Mouse (Mus musculus) megakaryocyte, embryonic 14.5 days (primary cell): Measurements from ENCODE around the gene Gm20388. TPM values are rescaled to one million over a fixed set of nuclear protein-coding genes. Genes with fewer than 3 reads are reported as not detected.
A peak's percentile ranks its signal among the peaks of the same experiment; 100 is the strongest.
"Not testable (repeated sequence)": the region's sequence is repeated elsewhere in the genome, so short reads cannot be mapped to it uniquely, and the experiment has no call there.

Experiments
- H3K27me3 ChIP-seq: replicated peaks from 2 replicates; pipeline ENCODE3; 2012; ENCODE audit warnings: inconsistent platforms
- H3K36me3 ChIP-seq: replicated peaks from 2 replicates; pipeline ENCODE3; 2012; ENCODE audit warnings: low read length, inconsistent platforms, mixed read lengths
- H3K4me1 ChIP-seq: 2 replicates; pipeline ENCODE4 v1.6.1; 2012; ENCODE audit warnings: inconsistent platforms
- H3K4me3 ChIP-seq: replicated peaks from 2 replicates; pipeline ENCODE3; 2012; ENCODE audit warnings: moderate library complexity, mild to moderate bottlenecking, inconsistent platforms
- H3K9me3 ChIP-seq: 2 replicates; pipeline ENCODE4 v1.6.1; 2012; ENCODE audit warnings: inconsistent platforms
- FLI1 ChIP-seq: IDR thresholded peaks from 2 replicates; pipeline ENCODE4 v1.6.1; 2012; ENCODE audit warnings: low read length, inconsistent platforms, mixed read lengths
- GATA1 ChIP-seq: IDR thresholded peaks from 3 replicates; pipeline ENCODE4 v1.6.1; 2012; ENCODE audit warnings: mixed read lengths, low read length, inconsistent platforms, borderline replicate concordance
- polyA plus RNA-seq: library from polyadenylated mRNA; stranded (reverse); fragments of >175 nt; gene quantifications from 2 replicates; pipeline ENCODE4 v1.2.3, GENCODE M21; 2012; ENCODE audit warnings: low replicate concordance; ENCODE audit not compliant: insufficient read depth

Gene Gm20388
- polyA plus RNA-seq, 1 experiment = 111 TPM

GRCm38 (mm10) chr8:121665329-121665728 is 1754.7 kb downstream of the Gm20388 start:
- peaks cover 19% of the 10 kb centered on the region for H3K4me1 ChIP-seq
- peaks cover 88% of the 10 kb centered on the region for H3K27me3 ChIP-seq
- H3K9me3 ChIP-seq = no peaks in the 10 kb centered on the region
- H3K36me3 ChIP-seq = no peaks in the 10 kb centered on the region
- TF ChIP-seq GATA1 = no peak
- no peak for TF ChIP-seq FLI1
- H3K4me3 ChIP-seq = peak overlapping the region; percentile 66

GRCm38 (mm10) chr8:121667936-121668500 is 1757.4 kb downstream of the Gm20388 start:
- Histone ChIP-seq H3K27me3 (peaks cover 88% of the 10 kb centered on the region), H3K4me1 (peaks cover 19% of the 10 kb centered on the region)
- not testable (repeated sequence) for H3K36me3 ChIP-seq, H3K9me3 ChIP-seq, H3K4me3 ChIP-seq

DNA sequence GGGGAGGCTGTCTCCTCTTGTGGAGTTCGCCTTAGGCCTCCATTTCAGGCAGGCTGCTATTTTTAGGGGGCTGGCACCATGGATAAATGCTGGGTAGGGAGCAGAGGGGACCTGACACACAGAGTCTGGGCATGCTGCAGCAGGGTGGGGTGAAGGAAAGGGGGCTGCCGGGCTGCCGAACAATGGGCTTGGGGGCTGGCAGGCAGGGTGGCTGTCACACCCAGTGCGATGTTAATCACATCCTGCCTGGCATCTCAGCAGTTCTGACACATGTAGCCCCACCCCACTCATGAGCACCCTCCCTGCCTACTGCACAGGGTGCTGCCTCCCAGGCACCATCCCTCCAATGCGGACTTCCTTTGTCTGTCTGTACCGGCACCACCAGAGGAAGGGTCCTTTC is 1757.9 kb downstream of the Gm20388 start:
- Histone ChIP-seq H3K4me1 (peaks cover 22% of the 10 kb centered on the region), H3K4me3 (no peak overlapping the region), H3K9me3 (no peaks in the 10 kb centered on the region), H3K27me3 (peaks cover 88% of the 10 kb centered on the region), H3K36me3 (no peaks in the 10 kb centered on the region)
- no peak for TF ChIP-seq GATA1
- TF ChIP-seq FLI1 = no peak

DNA sequence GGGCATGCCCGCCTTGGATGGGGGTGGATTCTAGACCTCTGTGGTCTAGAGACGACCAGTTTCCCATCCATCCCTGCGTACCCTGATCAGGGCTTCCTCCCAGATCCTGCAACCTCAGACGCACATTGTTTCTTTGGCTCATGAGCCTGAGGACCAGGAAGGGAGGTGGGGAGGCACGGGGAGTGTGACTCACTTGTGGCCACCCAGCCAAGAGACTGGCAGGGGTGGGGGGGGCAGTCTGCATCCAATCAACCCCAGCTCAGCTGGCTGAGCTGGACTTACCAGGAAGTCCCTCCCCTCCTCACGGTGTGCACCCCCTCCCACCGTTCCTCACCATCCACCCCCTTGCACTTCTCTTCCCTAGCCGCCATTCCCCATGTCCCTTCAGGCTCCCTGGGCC is 1758.6 kb downstream of the Gm20388 start:
- TF ChIP-seq GATA1 (no peak), FLI1 (no peak)
- Histone ChIP-seq H3K9me3 (no peaks in the 10 kb centered on the region), H3K27me3 (peaks cover 88% of the 10 kb centered on the region), H3K4me3 (no peak overlapping the region), H3K4me1 (peaks cover 22% of the 10 kb centered on the region), H3K36me3 (no peaks in the 10 kb centered on the region)

GRCm38 (mm10) chr8:121673153-121673552 is 1762.5 kb downstream of the Gm20388 start:
- Histone ChIP-seq H3K4me1 (peaks cover 14% of the 10 kb centered on the region), H3K4me3 (no peak overlapping the region), H3K9me3 (0 out of 2 replicates have a peak, but pooled peaks cover 3% of the 10 kb centered on the region), H3K27me3 (peaks cover 86% of the 10 kb centered on the region), H3K36me3 (no peaks in the 10 kb centered on the region)
- TF ChIP-seq GATA1 (no peak), FLI1 (no peak)

- Histone ChIP-seq H3K27me3 (peaks cover 84% of the 10 kb centered on the region), H3K36me3 (no peaks in the 10 kb centered on the region), H3K4me1 (peaks cover 9% of the 10 kb centered on the region), H3K9me3 (0 out of 2 replicates have a peak, but pooled peaks cover 3% of the 10 kb centered on the region), H3K4me3 (no peak overlapping the region)
- TF ChIP-seq FLI1 (no peak), GATA1 (no peak)
Observed at GRCm38 (mm10) chr8:121673917-121674316, 1763.3 kb downstream of the Gm20388 start.

GRCm38 (mm10) chr8:121674524-121674923 is 1763.9 kb downstream of the Gm20388 start:
- no peaks in the 10 kb centered on the region for H3K36me3 ChIP-seq
- peaks cover 79% of the 10 kb centered on the region for H3K27me3 ChIP-seq
- TF ChIP-seq GATA1 (no peak), FLI1 (no peak)
- no peak overlapping the region for H3K4me3 ChIP-seq
- 0 out of 2 replicates have a peak, but pooled peaks cover 3% of the 10 kb centered on the region for H3K9me3 ChIP-seq
- H3K4me1 ChIP-seq = peaks cover 3% of the 10 kb centered on the region

DNA sequence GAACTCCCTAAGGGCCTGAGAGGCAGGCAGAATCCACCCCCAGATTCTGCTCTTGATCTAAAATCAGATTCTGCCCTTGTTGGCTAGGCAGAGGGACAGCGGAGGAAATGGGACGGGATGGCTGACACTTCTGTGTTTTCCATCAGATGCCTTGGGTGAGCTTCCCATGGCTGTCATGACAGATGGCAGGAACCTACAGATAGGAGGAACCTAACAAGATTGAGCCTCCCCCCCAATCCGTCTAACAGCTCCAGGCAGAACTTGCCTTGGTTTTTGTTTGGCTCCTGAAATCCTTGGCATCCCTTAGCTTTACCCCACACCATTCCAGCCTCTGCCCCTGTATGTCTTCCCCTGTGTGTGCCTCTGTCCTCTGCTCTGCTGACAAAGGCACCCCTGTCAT is 1764.5 kb downstream of the Gm20388 start:
- 0 out of 2 replicates have a peak, but pooled peaks cover 3% of the 10 kb centered on the region for H3K9me3 ChIP-seq
- no peak for TF ChIP-seq FLI1
- no peak for TF ChIP-seq GATA1

DNA sequence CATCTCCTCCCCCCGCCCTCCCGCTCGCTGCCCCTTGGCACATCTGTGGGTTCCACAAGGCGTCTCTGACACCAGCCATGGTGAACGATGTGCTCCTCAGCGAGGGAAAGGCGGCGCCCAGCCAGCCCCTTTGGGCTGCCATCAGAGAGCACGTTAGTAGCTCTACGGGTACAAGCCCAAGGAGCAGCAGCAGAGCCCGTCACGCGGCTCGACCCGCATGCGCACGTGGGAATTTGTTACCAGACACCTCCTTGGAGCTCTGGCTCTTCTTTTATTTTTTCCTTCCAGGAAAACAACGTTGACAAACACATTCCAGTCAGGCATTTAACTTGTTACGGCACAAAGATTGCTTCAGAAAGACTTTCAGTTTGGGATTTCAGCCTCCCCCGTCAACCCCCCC is 1765.1 kb downstream of the Gm20388 start:
- H3K9me3 ChIP-seq = 0 out of 2 replicates have a peak, but pooled peaks cover 3% of the 10 kb centered on the region
- no peak overlapping the region for H3K4me3 ChIP-seq
- no peaks in the 10 kb centered on the region for H3K36me3 ChIP-seq
- H3K27me3 ChIP-seq = peaks cover 68% of the 10 kb centered on the region
- H3K4me1 ChIP-seq = peaks cover 3% of the 10 kb centered on the region
- TF ChIP-seq FLI1 = no peak

More for the DNA sequence above, 1764.5 kb downstream of the Gm20388 start:
- Histone ChIP-seq H3K4me3 (no peak overlapping the region), H3K36me3 (no peaks in the 10 kb centered on the region), H3K27me3 (peaks cover 73% of the 10 kb centered on the region), H3K4me1 (peaks cover 3% of the 10 kb centered on the region)

- H3K27me3 ChIP-seq = peaks cover 64% of the 10 kb centered on the region
- 0 out of 2 replicates have a peak, but pooled peaks cover 3% of the 10 kb centered on the region for H3K9me3 ChIP-seq
- TF ChIP-seq GATA1 (no peak), FLI1 (no peak)
- H3K4me1 ChIP-seq = no peaks in the 10 kb centered on the region
- peak overlapping the region; percentile 31 for H3K4me3 ChIP-seq
- no peaks in the 10 kb centered on the region for H3K36me3 ChIP-seq
Observed at GRCm38 (mm10) chr8:121678696-121679095, 1768.1 kb downstream of the Gm20388 start.

GRCm38 (mm10) chr8:121680896-121681295 is 1770.3 kb downstream of the Gm20388 start:
- no peak overlapping the region for H3K4me3 ChIP-seq
- no peaks in the 10 kb centered on the region for H3K9me3 ChIP-seq
- peaks cover 60% of the 10 kb centered on the region for H3K27me3 ChIP-seq
- no peaks in the 10 kb centered on the region for H3K36me3 ChIP-seq
- H3K4me1 ChIP-seq = 0 out of 2 replicates have a peak, but pooled peaks cover 3% of the 10 kb centered on the region
- TF ChIP-seq FLI1 = no peak
- TF ChIP-seq GATA1 = no peak
